Mouse (Mus musculus): ENCODE results near the gene Lamc2.

- TF ChIP-seq GATA1 (IDR thresholded peaks at IDR 0.05; ENCODE audit: low read length) (no peak), TAL1 (IDR thresholded peaks at IDR 0.05; ENCODE audit: low read length) (no peak)
Observed at GRCm38 (mm10) chr1:153172291-153172731, 13.9 kb downstream of the Lamc2 start.
